Mouse (Mus musculus): ENCODE measurements around the gene Mllt3. TPM values are rescaled to one million over a fixed set of nuclear protein-coding genes. Genes with fewer than 3 reads are reported as not detected.

Mllt3 gene
- polyA plus RNA-seq, 1 experiment from 2014 or later = 92.6 TPM

DNA sequence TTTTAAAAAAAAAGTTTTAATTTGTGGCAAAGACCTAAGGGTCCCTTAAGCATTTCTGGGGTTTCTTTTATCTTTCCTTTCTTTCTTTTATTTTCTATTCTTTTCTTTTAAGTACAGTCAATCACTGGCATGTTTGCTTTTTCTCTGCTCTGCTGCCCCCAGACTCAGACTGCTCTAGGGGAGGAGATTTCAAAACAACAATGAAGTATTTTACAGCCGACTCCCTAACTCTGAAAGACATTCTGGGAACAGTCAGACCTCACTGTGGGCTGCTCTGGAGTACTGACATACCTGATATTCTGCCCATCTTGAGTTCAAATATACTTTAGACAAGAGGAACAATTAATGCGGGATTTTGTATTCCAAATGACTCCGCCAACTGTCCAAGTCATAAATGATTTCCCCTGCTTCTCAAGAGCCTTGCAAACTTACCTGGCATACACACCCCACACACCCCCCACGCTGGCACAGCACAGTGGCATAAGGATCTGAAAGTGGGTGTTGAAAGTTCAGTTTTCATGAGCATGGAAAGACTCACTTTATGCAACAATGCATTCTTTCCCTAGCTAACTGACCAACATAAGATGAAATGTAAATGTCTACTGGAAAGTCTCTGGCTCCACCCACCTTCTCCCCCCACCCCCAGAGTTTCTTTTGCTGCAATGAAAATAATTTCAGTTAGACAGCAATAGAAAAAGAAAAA lies 21.1 kb downstream of the Mllt3 start:
- no peak for ATAC-seq
- no peak overlapping the region for H3K4me3 ChIP-seq
- H3K27me3 ChIP-seq (replicated peaks) = no peaks in the 10 kb centered on the region
- no peak overlapping the region for H3K9ac ChIP-seq
- H3K4me2 ChIP-seq = no peak overlapping the region
- WGBS (ENCODE audit: insufficient replicate concordance) = 74% methylated on average over 4 of the region's 4 CpGs
- H3K9me3 ChIP-seq (replicated peaks) = no peaks in the 10 kb centered on the region
- no peak overlapping the region for H3K27ac ChIP-seq
- H3K36me3 ChIP-seq = peaks cover 4% of the 10 kb centered on the region; the same call in 1 of the 2 replicates
- peaks cover 12% of the 10 kb centered on the region for H3K4me1 ChIP-seq

DNA sequence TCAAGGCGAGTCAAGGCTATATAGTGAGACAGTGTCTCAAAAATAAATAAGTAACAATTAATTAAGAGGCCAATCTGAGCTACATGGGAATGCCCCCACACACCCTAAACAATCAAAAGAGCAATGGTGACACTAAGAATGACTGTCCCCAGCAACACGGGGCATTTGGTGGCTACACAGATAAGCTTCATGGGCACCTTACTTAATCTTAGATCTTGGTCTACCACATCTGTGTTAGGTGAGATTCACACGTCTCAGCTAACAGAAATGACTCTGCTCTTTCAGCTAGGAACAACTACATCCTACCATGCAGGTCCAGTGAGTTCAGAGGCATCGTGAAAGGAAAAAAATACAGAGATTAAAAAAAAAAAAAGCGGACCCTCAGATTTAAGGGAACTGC lies 22.7 kb downstream of the Mllt3 start:
- Histone ChIP-seq H3K9me3 (replicated peaks) (no peaks in the 10 kb centered on the region), H3K4me1 (peaks cover 8% of the 10 kb centered on the region), H3K27me3 (replicated peaks) (no peaks in the 10 kb centered on the region), H3K9ac (no peak overlapping the region), H3K27ac (no peak overlapping the region), H3K36me3 (peaks cover 4% of the 10 kb centered on the region; the same call in 1 of the 2 replicates), H3K4me2 (no peak overlapping the region), H3K4me3 (no peak overlapping the region)
- 63% methylated on average over 5 of the region's 5 CpGs for WGBS (ENCODE audit: insufficient replicate concordance)
- no peak for ATAC-seq

- Histone ChIP-seq H3K4me2 (no peak overlapping the region), H3K27me3 (replicated peaks) (no peaks in the 10 kb centered on the region), H3K36me3 (0 out of 2 replicates have a peak, but pooled peaks cover 1% of the 10 kb centered on the region), H3K9me3 (replicated peaks) (no peaks in the 10 kb centered on the region), H3K4me1 (peaks cover 17% of the 10 kb centered on the region), H3K4me3 (no peak overlapping the region), H3K27ac (no peak overlapping the region), H3K9ac (no peak overlapping the region)
- no peak for ATAC-seq
- WGBS (ENCODE audit: insufficient replicate concordance) = 63% methylated on average over 3 of the region's 3 CpGs
These were observed 27.4 kb downstream of the Mllt3 start for GRCm38 (mm10) chr4:88005801-88006200.

DNA sequence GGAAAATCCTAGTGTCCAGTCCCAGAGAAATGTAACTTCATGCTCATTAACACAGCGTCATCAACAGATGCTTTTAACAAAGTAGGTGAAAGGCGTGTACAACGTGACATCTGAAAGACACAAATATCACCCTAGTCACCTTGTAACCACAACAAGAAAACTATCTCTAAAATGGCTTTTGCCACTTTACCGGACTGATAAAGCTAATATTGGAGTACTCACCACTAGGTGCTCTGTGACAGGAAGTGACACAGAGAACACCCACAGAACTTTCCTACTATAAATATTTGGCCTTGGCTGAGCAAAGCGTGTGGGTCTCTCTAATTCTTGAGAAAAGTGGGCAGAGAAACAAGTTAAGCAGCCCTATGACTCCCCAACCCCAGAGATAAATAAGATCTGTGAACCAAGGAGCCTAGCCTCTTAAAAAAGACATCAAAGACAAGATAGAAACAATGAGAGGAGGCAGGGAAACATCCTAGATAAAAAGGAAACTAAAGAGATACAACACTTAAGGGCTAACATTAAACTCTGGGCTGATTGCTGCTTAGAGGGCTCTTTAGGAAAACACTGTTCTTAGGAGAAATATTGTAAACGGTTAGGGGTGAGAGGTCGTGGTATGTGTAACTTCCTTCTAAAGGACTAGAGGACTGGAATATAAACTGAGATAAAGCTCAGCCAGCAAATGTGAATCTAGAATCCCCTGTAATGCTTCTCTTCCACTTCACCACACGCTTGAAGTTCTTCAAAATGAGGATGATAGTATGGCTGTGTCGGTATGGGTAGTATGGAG lies 29.8 kb downstream of the Mllt3 start:
- 0 out of 2 replicates have a peak overlapping the region, but pooled peaks have one; percentile 31 for H3K9ac ChIP-seq
- H3K4me1 ChIP-seq = peaks cover 14% of the 10 kb centered on the region
- 0 out of 2 replicates have a peak, but pooled peaks cover 2% of the 10 kb centered on the region for H3K36me3 ChIP-seq
- H3K4me3 ChIP-seq = no peak overlapping the region
- no peak overlapping the region for H3K4me2 ChIP-seq
- WGBS (ENCODE audit: insufficient replicate concordance) = 33% methylated on average over 9 of the region's 9 CpGs
- no peaks in the 10 kb centered on the region for H3K27me3 ChIP-seq (replicated peaks)
- no peak overlapping the region for H3K27ac ChIP-seq
- no peak for ATAC-seq
- H3K9me3 ChIP-seq (replicated peaks) = no peaks in the 10 kb centered on the region

DNA sequence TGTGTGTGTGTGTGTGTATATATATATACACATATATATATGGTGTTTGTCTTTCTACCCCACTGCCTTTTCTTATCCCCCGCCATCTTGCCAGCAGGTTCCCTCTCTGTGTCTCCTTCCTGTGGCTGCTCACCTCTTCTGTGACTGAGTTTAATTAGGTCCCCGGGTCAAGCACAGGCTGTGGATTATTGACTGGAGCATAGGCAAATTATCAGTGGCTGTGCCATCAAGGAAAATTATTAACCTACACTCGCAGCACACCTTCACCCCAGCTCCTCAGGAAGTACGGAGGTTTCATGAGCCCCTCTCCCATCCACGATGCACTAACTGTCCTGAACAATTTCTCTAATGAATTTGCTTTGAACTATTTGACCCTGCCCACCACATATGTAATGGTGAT lies 41.5 kb downstream of the Mllt3 start:
- H3K27ac ChIP-seq = no peak overlapping the region
- WGBS (ENCODE audit: insufficient replicate concordance) = 82% methylated on average over 5 of the region's 5 CpGs
- no peaks in the 10 kb centered on the region for H3K36me3 ChIP-seq
- no peaks in the 10 kb centered on the region for H3K27me3 ChIP-seq (replicated peaks)
- no peaks in the 10 kb centered on the region for H3K9me3 ChIP-seq (replicated peaks)
- no peak for ATAC-seq
- no peak overlapping the region for H3K9ac ChIP-seq
- no peak overlapping the region for H3K4me3 ChIP-seq
- H3K4me1 ChIP-seq = no peaks in the 10 kb centered on the region
- H3K4me2 ChIP-seq = no peak overlapping the region

DNA sequence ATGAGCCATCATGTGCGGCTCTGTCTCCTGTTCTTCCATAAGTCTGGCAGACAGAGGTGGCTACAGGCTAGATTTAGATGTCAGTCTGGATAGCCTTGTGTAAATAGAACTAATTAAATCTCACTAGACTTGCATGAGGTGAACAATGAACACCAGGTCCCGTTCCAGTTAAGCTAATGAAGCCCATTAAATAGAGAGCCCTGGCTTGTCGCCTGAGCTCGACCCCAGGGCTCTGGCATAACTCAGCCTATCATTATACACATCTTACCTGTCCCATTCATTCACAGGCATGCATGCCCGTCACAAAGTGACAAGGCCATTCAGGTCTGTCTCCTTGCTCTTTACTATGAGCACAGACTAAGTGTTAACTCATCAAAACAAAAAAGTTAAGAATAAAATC lies 42.2 kb downstream of the Mllt3 start:
- H3K36me3 ChIP-seq = no peaks in the 10 kb centered on the region
- 70% methylated on average over 5 of the region's 5 CpGs for WGBS (ENCODE audit: insufficient replicate concordance)
- H3K9ac ChIP-seq = no peak overlapping the region
- no peak overlapping the region for H3K27ac ChIP-seq
- ATAC-seq = no peak
- H3K4me2 ChIP-seq = no peak overlapping the region
- no peaks in the 10 kb centered on the region for H3K27me3 ChIP-seq (replicated peaks)
- no peak overlapping the region for H3K4me3 ChIP-seq
- H3K9me3 ChIP-seq (replicated peaks) = no peaks in the 10 kb centered on the region
- H3K4me1 ChIP-seq = no peaks in the 10 kb centered on the region

DNA sequence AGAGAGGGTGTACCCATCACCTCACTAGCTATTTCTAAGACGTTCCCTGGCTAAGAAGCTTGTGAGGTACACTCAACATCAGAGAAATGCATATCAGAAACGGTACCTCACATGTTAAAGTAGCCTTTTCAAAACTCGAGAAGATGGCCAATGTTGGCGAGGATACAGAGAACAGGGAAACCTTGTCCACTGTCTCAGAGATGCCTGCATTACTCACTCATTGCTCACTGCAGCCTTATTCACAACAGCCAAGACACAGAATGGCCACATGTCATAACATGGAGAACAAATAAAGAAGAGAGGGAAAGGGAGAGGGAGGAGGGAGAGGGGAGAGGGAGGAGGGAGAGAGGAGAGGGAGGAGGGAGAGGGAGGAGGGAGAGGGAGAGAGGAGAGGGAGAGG lies 47.9 kb downstream of the Mllt3 start:
- H3K27ac ChIP-seq = no peak overlapping the region
- ATAC-seq = no peak
- 63% methylated on average over 4 of the region's 4 CpGs for WGBS (ENCODE audit: insufficient replicate concordance)
- no peaks in the 10 kb centered on the region for H3K27me3 ChIP-seq (replicated peaks)
- H3K4me1 ChIP-seq = peaks cover 3% of the 10 kb centered on the region; the same call in 1 of the 2 replicates
- H3K9ac ChIP-seq = no peak overlapping the region
- no peak overlapping the region for H3K4me2 ChIP-seq
- H3K36me3 ChIP-seq = no peaks in the 10 kb centered on the region
- H3K4me3 ChIP-seq = no peak overlapping the region
- H3K9me3 ChIP-seq (replicated peaks) = no peaks in the 10 kb centered on the region

DNA sequence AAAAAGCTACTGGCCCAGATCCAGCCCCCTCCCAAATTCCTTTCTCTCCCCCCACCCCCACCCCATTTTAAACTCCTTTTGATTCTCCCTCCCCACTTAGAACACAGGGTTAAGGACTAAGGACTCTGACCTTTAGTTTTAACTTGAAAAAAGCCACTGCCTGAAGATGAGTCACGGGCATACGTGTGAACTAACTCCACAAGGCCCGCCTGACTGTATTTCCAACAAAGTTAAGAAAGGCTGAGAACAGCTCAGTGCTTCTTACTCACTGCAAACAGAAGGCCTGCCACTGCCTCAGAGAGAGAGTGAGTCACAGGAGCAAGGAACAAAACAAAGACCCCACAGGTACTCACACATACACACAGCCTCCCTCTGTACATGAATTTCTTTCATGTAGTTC lies 48.6 kb downstream of the Mllt3 start:
- WGBS (ENCODE audit: insufficient replicate concordance) = 58% methylated on average over 3 of the region's 3 CpGs
- peaks cover 4% of the 10 kb centered on the region; the same call in 1 of the 2 replicates for H3K4me1 ChIP-seq
- no peak for ATAC-seq

GRCm38 (mm10) chr4:87984091-87984490 lies 49.1 kb downstream of the Mllt3 start:
- no peak overlapping the region for H3K9ac ChIP-seq
- H3K4me2 ChIP-seq = no peak overlapping the region
- no peaks in the 10 kb centered on the region for H3K36me3 ChIP-seq
- peaks cover 8% of the 10 kb centered on the region; the same call in 1 of the 2 replicates for H3K4me1 ChIP-seq
- ATAC-seq = no peak
- no peak overlapping the region for H3K4me3 ChIP-seq
- no peaks in the 10 kb centered on the region for H3K9me3 ChIP-seq (replicated peaks)
- WGBS (ENCODE audit: insufficient replicate concordance) = 69% methylated on average over 5 of the region's 5 CpGs
- no peaks in the 10 kb centered on the region for H3K27me3 ChIP-seq (replicated peaks)
- no peak overlapping the region for H3K27ac ChIP-seq

More for the DNA sequence above, 48.6 kb downstream of the Mllt3 start:
- no peak overlapping the region for H3K9ac ChIP-seq
- no peak overlapping the region for H3K4me2 ChIP-seq
- no peaks in the 10 kb centered on the region for H3K36me3 ChIP-seq
- H3K4me3 ChIP-seq = no peak overlapping the region
- no peak overlapping the region for H3K27ac ChIP-seq
- no peaks in the 10 kb centered on the region for H3K9me3 ChIP-seq (replicated peaks)
- H3K27me3 ChIP-seq (replicated peaks) = no peaks in the 10 kb centered on the region

- 63% methylated on average over 5 of the region's 5 CpGs for WGBS (ENCODE audit: insufficient replicate concordance)
- peaks cover 8% of the 10 kb centered on the region; the same call in 1 of the 2 replicates for H3K4me1 ChIP-seq
- no peak for ATAC-seq
- no peak overlapping the region for H3K9ac ChIP-seq
- H3K27me3 ChIP-seq (replicated peaks) = no peaks in the 10 kb centered on the region
- no peaks in the 10 kb centered on the region for H3K9me3 ChIP-seq (replicated peaks)
- H3K4me3 ChIP-seq = no peak overlapping the region
- no peak overlapping the region for H3K27ac ChIP-seq
- H3K4me2 ChIP-seq = no peak overlapping the region
- H3K36me3 ChIP-seq = no peaks in the 10 kb centered on the region
These were observed 50.6 kb downstream of the Mllt3 start for GRCm38 (mm10) chr4:87982578-87982977.

- Histone ChIP-seq H3K9me3 (replicated peaks) (no peaks in the 10 kb centered on the region), H3K4me2 (no peak overlapping the region), H3K36me3 (no peaks in the 10 kb centered on the region), H3K4me1 (peaks cover 4% of the 10 kb centered on the region; the same call in 1 of the 2 replicates), H3K4me3 (no peak overlapping the region), H3K9ac (no peak overlapping the region), H3K27ac (no peak overlapping the region), H3K27me3 (replicated peaks) (no peaks in the 10 kb centered on the region)
- ATAC-seq = no peak
- WGBS (ENCODE audit: insufficient replicate concordance) = 78% methylated on average over 11 of the region's 11 CpGs
These were observed 55.2 kb downstream of the Mllt3 start for GRCm38 (mm10) chr4:87977820-87978448.

DNA sequence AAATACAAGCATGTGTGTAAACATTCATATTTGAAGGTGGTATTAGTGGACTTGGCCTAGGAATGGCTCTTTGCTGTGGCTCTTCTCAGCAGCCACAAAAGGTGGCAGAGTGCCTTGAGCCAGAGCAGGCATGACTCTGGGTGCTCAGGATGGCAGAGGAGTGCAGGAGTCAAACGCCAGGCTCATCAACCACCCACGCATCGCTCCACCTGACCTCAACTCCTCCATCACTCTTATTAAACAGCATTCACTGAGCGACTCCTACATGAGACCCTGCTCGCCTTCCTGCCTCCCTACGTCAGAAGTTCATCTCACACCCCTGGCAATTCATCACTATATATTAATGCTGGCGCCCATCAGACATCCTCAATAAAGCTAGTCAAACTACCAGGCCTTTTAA lies 67.3 kb downstream of the Mllt3 start:
- Histone ChIP-seq H3K9ac (no peak overlapping the region), H3K4me3 (no peak overlapping the region), H3K36me3 (no peaks in the 10 kb centered on the region), H3K27me3 (replicated peaks) (no peaks in the 10 kb centered on the region), H3K9me3 (replicated peaks) (no peaks in the 10 kb centered on the region), H3K27ac (no peak overlapping the region), H3K4me2 (no peak overlapping the region), H3K4me1 (peaks cover 6% of the 10 kb centered on the region)
- WGBS (ENCODE audit: insufficient replicate concordance) = 80% methylated on average over 7 of the region's 7 CpGs
- no peak for ATAC-seq
